Mouse (Mus musculus) heart, adult 2 months (tissue): ENCODE measurements around the gene Gm36028. TPM values are rescaled to one million over a fixed set of nuclear protein-coding genes. Genes with fewer than 3 reads are reported as not detected.

ENCODE experiments used
- DNase-seq, 2 experiments: peaks; one replicate each; pipeline ENCODE4 v3.0.0; 2021
- H3K27ac ChIP-seq: fragments of 200-600 bp; 2 replicates; pipeline ENCODE4 v1.8.1; 2022
- H3K27me3 ChIP-seq: fragments of 200-500 bp; 2 replicates; pipeline ENCODE4 v1.6.1; 2012; ENCODE audit warnings: mild to moderate bottlenecking, low read length, inconsistent platforms, mixed read lengths; ENCODE audit not compliant: control insufficient read depth, insufficient read depth
- H3K36me3 ChIP-seq: fragments of 200-500 bp; 2 replicates; pipeline ENCODE4 v1.6.1; 2012; ENCODE audit warnings: low read length, inconsistent platforms; ENCODE audit not compliant: control insufficient read depth, insufficient read depth
- H3K4me1 ChIP-seq: fragments of 200-500 bp; 2 replicates; pipeline ENCODE4 v1.6.1; 2011; ENCODE audit warnings: low read length; ENCODE audit not compliant: control insufficient read depth, insufficient read depth
- H3K4me3 ChIP-seq: fragments of 200-600 bp; 2 replicates; pipeline ENCODE4 v1.8.1; 2022
- H3K79me2 ChIP-seq: fragments of 200-500 bp; replicated peaks from 2 replicates; pipeline ENCODE4 v1.6.1; 2012; ENCODE audit warnings: mild to moderate bottlenecking, inconsistent platforms, low read length, moderate library complexity, mixed read lengths; ENCODE audit not compliant: control insufficient read depth, insufficient read depth
- H3K9ac ChIP-seq: fragments of 200-500 bp; 2 replicates; pipeline ENCODE4 v1.6.1; 2012; ENCODE audit warnings: low read depth, mild to moderate bottlenecking, control low read depth, inconsistent platforms, low read length, mixed read lengths
- CTCF ChIP-seq: fragments of 200-600 bp; IDR thresholded peaks from 2 replicates; pipeline ENCODE4 v1.8.1; 2022; ENCODE audit warnings: antibody characterized with exemption, mild to moderate bottlenecking, moderate library complexity
- EP300 ChIP-seq: fragments of 200-500 bp; IDR thresholded peaks from 2 replicates; pipeline ENCODE4 v1.6.1; 2011; ENCODE audit warnings: low read depth, low read length, control low read depth; ENCODE audit not compliant: insufficient read depth
- POLR2A ChIP-seq: fragments of 200-500 bp; IDR thresholded peaks from 2 replicates; pipeline ENCODE4 v1.6.1; 2011; ENCODE audit warnings: mild to moderate bottlenecking, low read depth, low read length, control low read depth; ENCODE audit not compliant: insufficient read depth
- WGBS: fragments of 180-500 bp; shearing (Covaris S2); methylation state at CpG from one replicate; pipeline ENCODE4 v1.1.7; 2018; 5-methylcytosine and 5-hydroxymethylcytosine counted together
- intact Hi-C: fragments of 180-260 bp; cut with DNase I; formaldehyde crosslinking; loops from one replicate; pipeline ENCODE4 v1.15.1; 2025
- long read RNA-seq: library from polyadenylated mRNA; stranded (forward); transcript quantifications from one replicate; pipeline ENCODE4 v2.0.0, GENCODE M21; 2021
- polyA plus RNA-seq: library from polyadenylated mRNA; depleted of rRNA; stranded (reverse); fragments of >200 nt; gene quantifications from 2 replicates; pipeline ENCODE4 v1.2.3, GENCODE M21; 2012; rRNA removed
- total RNA-seq, 2 experiments: library from RNA; stranded (reverse); gene quantifications; 2 replicates each; pipeline ENCODE4 v1.2.3; 2021

Gm36028 gene
- 1 to 10 TPM; 1.0 TPM for total RNA-seq
- polyA plus RNA-seq, result 0.10 and 0.35 TPM in 2 replicates
- long read RNA-seq, partial matches to known transcripts, result 0 of 2 reads
- long read RNA-seq, other reads (novel, unspliced or antisense), result 2 of 2 reads

- no peak for DNase-seq
- no peaks in the 10 kb centered on the region for H3K27me3 ChIP-seq
- no peak within 1 kb of the TSS for H3K27ac ChIP-seq
- H3K79me2 ChIP-seq, result no peaks in the 10 kb centered on the region
- 62% methylated on average over 7 of the region's 7 CpGs for WGBS
- H3K9ac ChIP-seq, result no peak within 1 kb of the TSS
- no peak within 1 kb of the TSS for H3K4me3 ChIP-seq
- TF ChIP-seq EP300 (no peak), CTCF (no peak), POLR2A (no peak)
- no peaks in the 10 kb centered on the region for H3K36me3 ChIP-seq
- intact Hi-C loops, result no loop called here
- H3K4me1 ChIP-seq, result no peaks in the 10 kb centered on the region
These were observed at the start of gene Gm36028 for GRCm38 (mm10) chr16:37861029-37861428. Gene Gm36028 (minus strand): TSS chr16:37861146.

- no peak for TF ChIP-seq POLR2A
- TF ChIP-seq CTCF, result no peak
- TF ChIP-seq EP300, result no peak
- no peak overlapping the region for H3K9ac ChIP-seq
These were observed 45.5 kb upstream of the Gm36028 start for GRCm38 (mm10) chr16:37906456-37906855.

DNA sequence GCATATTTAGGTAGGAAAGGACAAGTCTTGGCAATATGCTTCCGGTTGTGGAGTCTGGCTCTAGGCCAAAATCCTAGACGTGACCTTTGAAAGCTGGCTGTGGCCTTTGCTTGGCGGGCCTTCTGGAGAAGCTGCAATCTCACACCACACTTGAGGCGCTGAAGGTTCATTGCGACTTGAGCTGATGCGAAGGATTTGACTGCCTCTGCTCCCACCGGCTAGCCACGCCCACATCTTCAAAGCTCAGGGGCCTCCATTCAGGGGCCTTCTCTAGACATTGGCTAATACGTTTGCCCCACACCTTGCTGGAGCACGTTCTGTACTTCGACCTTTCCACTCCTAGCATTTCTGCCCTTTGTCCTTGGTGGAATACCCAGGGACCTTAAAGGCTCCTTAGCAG is 40.4 kb upstream of the Gm36028 start:
- no peaks in the 10 kb centered on the region for H3K4me1 ChIP-seq
- H3K27ac ChIP-seq, result no peak overlapping the region
- intact Hi-C loops, result no loop called here
- WGBS, result 71% methylated on average over 11 of the region's 11 CpGs
- DNase-seq, result no peak
- H3K9ac ChIP-seq, result no peak overlapping the region
- H3K27me3 ChIP-seq, result no peaks in the 10 kb centered on the region
- no peak overlapping the region for H3K4me3 ChIP-seq
- no peak for TF ChIP-seq CTCF
- no peak for TF ChIP-seq EP300
- no peak for TF ChIP-seq POLR2A
- H3K79me2 ChIP-seq, result no peaks in the 10 kb centered on the region
- no peaks in the 10 kb centered on the region for H3K36me3 ChIP-seq

More at GRCm38 (mm10) chr16:37906456-37906855, 45.5 kb upstream of the Gm36028 start:
- intact Hi-C loops, result no loop called here
- no peak for DNase-seq
- Histone ChIP-seq H3K27ac (no peak overlapping the region), H3K79me2 (no peaks in the 10 kb centered on the region), H3K4me1 (no peaks in the 10 kb centered on the region), H3K36me3 (no peaks in the 10 kb centered on the region), H3K4me3 (no peak overlapping the region), H3K27me3 (no peaks in the 10 kb centered on the region)
- 89% methylated on average over 3 of the region's 3 CpGs for WGBS

DNA sequence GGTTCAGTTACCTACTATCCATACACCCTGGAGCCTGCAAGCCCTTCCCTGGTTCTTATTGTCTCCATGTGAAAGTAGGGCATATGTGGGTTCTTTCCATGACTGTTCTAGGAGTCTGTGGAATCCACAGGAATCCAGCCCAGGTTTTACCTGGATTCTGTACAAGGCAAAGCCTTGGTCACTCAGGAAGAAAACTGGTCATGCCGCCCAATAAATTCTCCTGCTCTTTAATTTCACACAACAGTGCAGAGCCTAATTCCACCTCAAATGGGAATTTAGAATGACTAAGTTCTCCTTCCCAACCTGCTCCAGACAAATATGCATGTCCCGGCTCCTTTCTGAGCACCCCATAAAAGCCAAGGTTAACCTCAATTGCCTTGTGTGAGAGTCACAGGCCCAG is 38.4 kb upstream of the Gm36028 start:
- Histone ChIP-seq H3K27me3 (no peaks in the 10 kb centered on the region), H3K4me3 (no peak overlapping the region), H3K4me1 (no peaks in the 10 kb centered on the region; the same call in 1 of the 2 replicates), H3K36me3 (no peaks in the 10 kb centered on the region), H3K79me2 (no peaks in the 10 kb centered on the region), H3K9ac (no peak overlapping the region), H3K27ac (no peak overlapping the region)
- intact Hi-C loops, result no loop called here
- WGBS, result 66% methylated on average over 2 of the region's 2 CpGs
- TF ChIP-seq EP300 (no peak), CTCF (no peak), POLR2A (no peak)
- no peak for DNase-seq

DNA sequence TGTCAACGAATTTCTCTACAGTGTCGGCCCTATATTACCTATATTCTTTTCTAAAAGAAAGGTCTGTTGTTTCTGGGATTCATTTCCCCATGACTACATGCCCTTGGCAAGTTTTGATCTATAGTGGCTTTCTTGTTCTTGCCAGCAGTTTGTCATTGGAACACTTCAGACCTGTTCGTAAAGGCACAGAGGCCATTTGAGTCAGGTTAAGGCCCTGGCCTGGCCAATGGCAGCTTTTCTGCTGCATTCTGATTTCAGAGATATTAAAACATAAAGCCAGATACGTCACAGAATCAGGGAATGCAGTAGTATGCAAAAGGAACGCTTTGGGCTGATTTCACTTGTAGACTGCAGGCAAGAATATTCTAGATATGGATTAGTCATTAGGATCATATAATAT is 37.8 kb upstream of the Gm36028 start:
- WGBS, result 88% methylated on average over 5 of the region's 5 CpGs
- H3K4me3 ChIP-seq, result no peak overlapping the region
- no peaks in the 10 kb centered on the region; the same call in 1 of the 2 replicates for H3K4me1 ChIP-seq
- no peaks in the 10 kb centered on the region for H3K27me3 ChIP-seq
- TF ChIP-seq CTCF (no peak), EP300 (no peak), POLR2A (no peak)
- no peak overlapping the region for H3K27ac ChIP-seq
- no peaks in the 10 kb centered on the region for H3K79me2 ChIP-seq
- intact Hi-C loops, result no loop called here
- H3K36me3 ChIP-seq, result no peaks in the 10 kb centered on the region; the same call in 1 of the 2 replicates
- DNase-seq, result no peak
- no peak overlapping the region for H3K9ac ChIP-seq

DNA sequence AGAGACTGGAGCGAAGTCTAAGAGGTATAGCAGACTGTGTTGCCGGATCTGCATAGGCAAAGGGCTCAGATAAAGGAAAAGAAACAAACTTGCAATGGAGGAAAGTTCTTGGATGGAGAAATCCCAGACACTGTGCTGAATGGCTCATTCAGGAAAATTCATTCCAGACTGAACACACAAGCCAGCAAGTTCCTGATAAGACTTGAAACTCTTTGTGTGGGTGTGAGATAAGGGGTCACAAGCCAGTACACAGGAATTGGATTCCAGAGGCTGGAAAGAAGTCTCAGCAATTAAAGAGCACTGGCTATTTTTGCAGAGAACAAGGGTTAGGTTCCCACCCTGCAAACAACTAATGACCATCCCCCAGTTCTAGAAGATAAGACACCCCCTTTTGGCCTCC is 33.0 kb upstream of the Gm36028 start:
- H3K36me3 ChIP-seq, result no peaks in the 10 kb centered on the region; the same call in 1 of the 2 replicates
- H3K4me3 ChIP-seq, result no peak overlapping the region
- intact Hi-C loops, result no loop called here
- H3K4me1 ChIP-seq, result peaks cover 1% of the 10 kb centered on the region
- DNase-seq, result no peak
- H3K79me2 ChIP-seq, result no peaks in the 10 kb centered on the region
- no peaks in the 10 kb centered on the region for H3K27me3 ChIP-seq
- TF ChIP-seq POLR2A (no peak), CTCF (no peak), EP300 (no peak)
- 23% methylated on average over 2 of the region's 2 CpGs for WGBS
- no peak overlapping the region for H3K9ac ChIP-seq
- no peak overlapping the region for H3K27ac ChIP-seq
